Mouse (Mus musculus) embryonic fibroblast, embryonic 13.5 days (primary cell): ENCODE measurements at regions not wholly inside any gene's neighbourhood (a gene's known extent, or its start where the extent isn't known, plus 50 kb on each side); places are given as distances from the start of the nearest gene placed in this dataset.

Experiments
- CTCF ChIP-seq: IDR thresholded peaks from 2 replicates; pipeline ENCODE4 v1.5.1; 2011; ENCODE audit warnings: mild to moderate bottlenecking, control low read depth, low read length, moderate library complexity, borderline replicate concordance; ENCODE audit not compliant: insufficient read depth
- POLR2A ChIP-seq: IDR thresholded peaks from 2 replicates; pipeline ENCODE4 v1.6.1; 2011; ENCODE audit warnings: low read depth, mild to moderate bottlenecking, control low read depth, low read length, moderate library complexity

DNA sequence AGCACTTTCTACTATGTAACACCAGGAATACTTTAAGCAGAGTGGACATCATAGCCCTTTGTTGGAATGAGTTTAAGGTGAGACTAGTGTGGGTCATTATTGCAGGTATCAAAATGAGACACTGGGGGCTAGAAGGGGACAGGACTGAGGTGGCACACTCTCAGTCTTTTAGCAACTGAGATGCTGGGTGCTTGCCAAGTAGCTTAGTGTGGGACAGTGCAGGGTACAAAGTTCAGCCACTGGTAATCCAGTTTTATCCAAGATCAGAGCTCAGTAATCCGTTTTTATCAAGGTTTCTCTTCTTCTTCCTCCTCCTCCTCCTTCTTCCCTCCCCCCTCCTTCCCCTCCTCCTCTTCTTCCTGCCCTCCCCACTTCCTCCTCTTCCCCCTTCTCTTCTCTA, 92.9 kb downstream of the Aldh8a1 start:
- TF ChIP-seq CTCF (no peak), POLR2A (no peak)
